Mouse (Mus musculus) T-cell, adult 66 days (primary cell): ENCODE results near the gene Txnrd1. TPM values are rescaled to one million over a fixed set of nuclear protein-coding genes. Genes with fewer than 3 reads are reported as not detected.

Experiments
- total RNA-seq, 2 experiments: library from RNA; stranded (reverse); gene quantifications; 3 replicates in 1 of 2; 4 replicates in 1 of 2; pipeline ENCODE4 v1.2.4; 2023

The Txnrd1 gene
- total RNA-seq, result 10 to 100 TPM; 42.0 to 50.9 TPM

DNA sequence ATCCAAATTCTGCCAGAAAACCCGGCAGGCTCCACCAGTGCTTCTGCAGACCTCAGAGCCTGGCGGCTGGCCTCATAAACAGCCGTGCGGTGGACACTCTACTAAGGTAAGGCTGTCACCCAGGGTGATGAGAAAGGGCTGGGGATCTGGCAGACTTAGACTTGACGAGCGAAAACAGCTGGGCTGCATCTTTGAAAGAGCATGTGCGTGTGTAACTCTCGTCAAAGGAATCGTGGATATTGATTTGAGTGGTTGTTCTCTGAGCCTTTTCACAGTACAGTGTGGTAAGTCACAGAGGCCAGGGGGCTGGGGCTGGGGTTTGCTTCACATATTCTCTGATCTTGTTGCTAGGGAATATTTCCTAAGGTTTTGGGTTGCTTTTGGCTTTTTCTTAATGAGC is at the start of gene Txnrd1:
Gene Txnrd1 (plus strand): TSS at position 26 of the 400 bp plus-strand sequence.

GRCm38 (mm10) chr10:82866356-82866755 is 32.6 kb downstream of the Txnrd1 start, which contains the start of gene Eid3:
TSS of gene Eid3 (plus strand) at chr10:82866626.

Other genes with a start within 250 kb of the Txnrd1 start
- gene 1190007I07Rik, start 210.7 kb upstream of the Txnrd1 start, total RNA-seq, result 10 to 100 TPM; 13.3 to 25.6 TPM
- gene Tdg, start 204.1 kb upstream of the Txnrd1 start, total RNA-seq, result 10 to 100 TPM; 68.5 to 78.1 TPM
- gene Glt8d2, start 143.3 kb upstream of the Txnrd1 start, total RNA-seq, result 1 to 10 TPM in 1 of 2 experiments, under 1 TPM in 1; 0.58 to 1.2 TPM
- gene Hcfc2, start 137.8 kb upstream of the Txnrd1 start, total RNA-seq, result 10 to 100 TPM; 23.6 to 42.1 TPM
- 10 to 100 TPM; 39.1 to 41.8 TPM for gene Nfyb, start 69.8 kb upstream of the Txnrd1 start, total RNA-seq
- gene Eid3, start 32.7 kb downstream of the Txnrd1 start, total RNA-seq, result 1 to 10 TPM; 6.3 to 7.0 TPM
- 1 to 10 TPM; 4.7 to 4.8 TPM for gene Chst11, start 151.5 kb downstream of the Txnrd1 start, total RNA-seq